Mouse (Mus musculus) cortical plate, adult 2 months (tissue): ENCODE measurements around the gene Rabgap1.

Experiments
- CTCF ChIP-seq: fragments of 200-500 bp; IDR thresholded peaks from 2 replicates; pipeline ENCODE4 v1.5.1; 2011; ENCODE audit warnings: mild to moderate bottlenecking, control low read depth, low read length; ENCODE audit not compliant: insufficient read depth; ENCODE audit errors: extremely low read depth
- POLR2A ChIP-seq: fragments of 200-500 bp; IDR thresholded peaks from 2 replicates; pipeline ENCODE4 v1.6.1; 2011; ENCODE audit warnings: mild to moderate bottlenecking, low read length, control low read depth; ENCODE audit not compliant: insufficient read depth; ENCODE audit errors: extremely low read depth

DNA sequence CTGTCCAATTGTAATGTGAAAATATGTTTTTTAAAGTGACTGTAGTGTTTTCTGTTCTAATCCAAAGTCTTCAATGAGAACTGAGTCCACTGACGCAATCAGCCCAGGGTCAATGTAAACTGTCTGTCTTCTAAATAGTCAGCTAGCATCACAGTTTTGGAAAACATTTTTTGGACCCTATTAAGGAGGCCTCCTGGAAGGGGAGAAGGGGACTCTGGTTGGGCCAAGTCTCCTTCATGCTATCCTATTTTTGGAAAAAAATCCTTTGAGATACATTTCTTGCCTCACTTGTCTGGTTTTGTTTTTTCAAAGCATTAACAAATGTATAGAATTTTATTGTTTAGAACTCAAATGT, 76.2 kb downstream of the Rabgap1 start:
- TF ChIP-seq POLR2A: no peak
- no peak for TF ChIP-seq CTCF
